Mouse (Mus musculus) cerebellum, adult 2 months (tissue): ENCODE results near the gene Rarg.
"Not testable (repeated sequence)": the region's sequence is repeated elsewhere in the genome, so short reads cannot be mapped to it uniquely, and the experiment has no call there.

ENCODE experiments used
- CTCF ChIP-seq: fragments of 200-500 bp; IDR thresholded peaks from 2 replicates; pipeline ENCODE4 v1.5.1; 2011; ENCODE audit warnings: low read depth, mild to moderate bottlenecking, control low read depth, low read length, moderate library complexity, borderline replicate concordance; ENCODE audit not compliant: insufficient read depth
- POLR2A ChIP-seq: fragments of 200-500 bp; IDR thresholded peaks from 2 replicates; pipeline ENCODE4 v1.6.1; 2011; ENCODE audit warnings: low read length, control low read depth, borderline replicate concordance; ENCODE audit not compliant: insufficient read depth

DNA sequence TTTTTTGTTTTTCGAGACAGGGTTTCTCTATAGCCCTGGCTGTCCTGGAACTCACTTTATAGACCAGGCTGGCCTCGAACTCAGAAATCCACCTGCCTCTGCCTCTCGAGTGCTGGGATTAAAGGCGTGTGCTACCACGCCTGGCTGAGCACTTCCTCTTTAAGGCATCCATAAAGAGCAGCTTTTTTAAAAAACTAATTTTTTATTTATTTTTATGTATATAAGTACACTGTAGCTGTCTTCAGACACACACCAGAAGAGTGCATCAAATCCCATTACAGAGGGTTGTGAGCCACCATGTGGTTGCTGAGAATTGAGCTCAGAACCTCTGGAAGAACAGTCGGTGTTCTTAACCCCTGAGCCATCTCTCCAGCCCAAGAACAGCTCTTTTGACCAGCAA lies 31.7 kb downstream of the Rarg start:
- TF ChIP-seq POLR2A, CTCF: not testable (repeated sequence)
